Mouse (Mus musculus): Measurements from ENCODE around the gene Ctdsp2. TPM values are rescaled to one million over a fixed set of nuclear protein-coding genes. Genes with fewer than 3 reads are reported as not detected.
A peak's percentile ranks its signal among the peaks of the same experiment; 100 is the strongest.

Gene Ctdsp2
- polyA plus RNA-seq, 1 experiment from 2014 or later, result 73.1 TPM

DNA sequence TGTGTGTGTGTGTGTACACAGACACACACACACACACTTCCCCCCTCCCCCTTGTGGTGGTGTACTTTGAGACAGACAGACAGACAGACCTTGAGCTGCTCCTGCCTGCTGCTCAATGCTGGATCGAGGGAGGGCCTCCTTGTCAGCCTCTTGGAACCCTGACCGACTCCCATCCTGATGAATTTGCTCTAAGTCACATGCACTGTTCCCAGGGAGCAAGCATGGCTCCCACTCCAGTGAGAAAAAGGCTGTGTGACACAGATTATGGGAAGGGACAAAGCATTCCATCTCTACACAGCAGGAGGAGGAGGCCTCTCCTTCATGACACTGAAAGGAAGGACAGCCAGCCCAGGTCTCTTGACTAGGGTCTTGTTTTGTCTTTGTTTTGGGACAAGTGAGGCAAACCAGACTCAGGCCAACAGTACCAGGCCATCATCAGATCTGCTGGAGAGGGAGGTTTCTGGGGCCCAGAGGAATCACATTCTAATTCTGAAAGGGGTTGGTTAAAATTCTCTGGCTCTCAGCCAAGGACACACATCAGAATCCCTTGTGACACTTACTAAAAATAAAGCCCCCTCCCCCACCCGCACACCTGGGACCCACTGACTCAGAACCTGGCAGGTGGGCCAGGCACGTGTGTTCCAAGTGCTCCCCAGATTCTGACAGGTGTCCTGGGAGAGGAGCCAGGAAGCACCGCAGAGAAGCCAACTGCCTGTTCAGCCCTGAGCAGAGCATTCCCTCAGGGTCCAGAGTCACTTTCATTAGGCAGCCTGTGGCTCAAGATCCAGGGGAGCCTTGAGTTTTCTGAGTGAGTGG, 5.9 kb downstream of the Ctdsp2 start:
- Histone ChIP-seq H3K4me3 (peak overlapping the region; percentile 92; the same call in 1 of the 2 replicates), H3K9me3 (no peaks in the 10 kb centered on the region), H3K9ac (peak overlapping the region; percentile 17; the same call in 1 of the 2 replicates), H3K27me3 (no peaks in the 10 kb centered on the region), H3K27ac (peak overlapping the region; percentile 91), H3K36me3 (no peaks in the 10 kb centered on the region; the same call in 1 of the 2 replicates), H3K4me1 (peaks cover 90% of the 10 kb centered on the region), H3K4me2 (peak overlapping the region; percentile 92)
- WGBS, result 16% methylated on average over 5 of the region's 5 CpGs
- ATAC-seq (ENCODE audit: borderline replicate concordance, extremely low read depth, low FRiP score, low TSS enrichment), result no peak

- Histone ChIP-seq H3K36me3 (no peaks in the 10 kb centered on the region; the same call in 1 of the 2 replicates), H3K9me3 (no peaks in the 10 kb centered on the region), H3K27me3 (no peaks in the 10 kb centered on the region), H3K9ac (no peak overlapping the region; the same call in 1 of the 2 replicates), H3K4me2 (no peak overlapping the region), H3K4me1 (peaks cover 96% of the 10 kb centered on the region), H3K4me3 (no peak overlapping the region), H3K27ac (peak overlapping the region; percentile 91)
- ATAC-seq (ENCODE audit: borderline replicate concordance, extremely low read depth, low FRiP score, low TSS enrichment), result no peak
- 70% methylated on average over 4 of the region's 4 CpGs for WGBS
Measured at GRCm38 (mm10) chr10:126985127-126985526, 6.6 kb downstream of the Ctdsp2 start.

- H3K4me1 ChIP-seq, result peaks cover 97% of the 10 kb centered on the region
- H3K27me3 ChIP-seq, result no peaks in the 10 kb centered on the region
- no peak for ATAC-seq (ENCODE audit: borderline replicate concordance, extremely low read depth, low FRiP score, low TSS enrichment)
- no peaks in the 10 kb centered on the region; the same call in 1 of the 2 replicates for H3K36me3 ChIP-seq
- no peak overlapping the region for H3K4me3 ChIP-seq
- no peaks in the 10 kb centered on the region for H3K9me3 ChIP-seq
- H3K27ac ChIP-seq, result peak overlapping the region; percentile 91
- WGBS, result 88% methylated on average over 9 of the region's 9 CpGs
- H3K4me2 ChIP-seq, result no peak overlapping the region
- H3K9ac ChIP-seq, result no peak overlapping the region
Measured at GRCm38 (mm10) chr10:126985579-126985978, 7.1 kb downstream of the Ctdsp2 start.

GRCm38 (mm10) chr10:126986541-126986961, 8.0 kb downstream of the Ctdsp2 start:
- Histone ChIP-seq H3K27ac (peak overlapping the region; percentile 91), H3K4me1 (peaks cover 92% of the 10 kb centered on the region), H3K4me2 (peak overlapping the region; percentile 37), H3K9me3 (no peaks in the 10 kb centered on the region), H3K36me3 (peaks cover 2% of the 10 kb centered on the region), H3K9ac (no peak overlapping the region; the same call in 1 of the 2 replicates), H3K4me3 (0 out of 2 replicates have a peak overlapping the region, but pooled peaks have one; percentile 7), H3K27me3 (no peaks in the 10 kb centered on the region)
- peak; percentile 87 for ATAC-seq (ENCODE audit: borderline replicate concordance, extremely low read depth, low FRiP score, low TSS enrichment)
- WGBS, result 36% methylated on average over 4 of the region's 4 CpGs

- H3K9ac ChIP-seq, result no peak overlapping the region; the same call in 1 of the 2 replicates
- peaks cover 83% of the 10 kb centered on the region for H3K4me1 ChIP-seq
- H3K9me3 ChIP-seq, result no peaks in the 10 kb centered on the region
- H3K4me2 ChIP-seq, result peak overlapping the region; percentile 37
- no peaks in the 10 kb centered on the region for H3K27me3 ChIP-seq
- ATAC-seq (ENCODE audit: borderline replicate concordance, extremely low read depth, low FRiP score, low TSS enrichment), result no peak
- peak overlapping the region; percentile 7; the same call in 1 of the 2 replicates for H3K4me3 ChIP-seq
- H3K36me3 ChIP-seq, result peaks cover 11% of the 10 kb centered on the region
- H3K27ac ChIP-seq, result peak overlapping the region; percentile 91
- 45% methylated on average over 8 of the region's 8 CpGs for WGBS
Measured at GRCm38 (mm10) chr10:126987183-126988118, 8.9 kb downstream of the Ctdsp2 start.

- ATAC-seq (ENCODE audit: borderline replicate concordance, extremely low read depth, low FRiP score, low TSS enrichment), result no peak
- Histone ChIP-seq H3K27ac (peak overlapping the region; percentile 91; the same call in 1 of the 2 replicates), H3K4me1 (peaks cover 71% of the 10 kb centered on the region), H3K36me3 (peaks cover 23% of the 10 kb centered on the region), H3K9ac (no peak overlapping the region), H3K4me2 (no peak overlapping the region), H3K9me3 (no peaks in the 10 kb centered on the region), H3K27me3 (no peaks in the 10 kb centered on the region), H3K4me3 (no peak overlapping the region)
- WGBS, result 49% methylated on average over 5 of the region's 5 CpGs
Measured at GRCm38 (mm10) chr10:126988513-126989165, 10.1 kb downstream of the Ctdsp2 start.

GRCm38 (mm10) chr10:126990313-126991056, 12.0 kb downstream of the Ctdsp2 start:
- Histone ChIP-seq H3K27ac (peak overlapping the region; percentile 68), H3K4me3 (no peak overlapping the region), H3K9ac (no peak overlapping the region), H3K27me3 (no peaks in the 10 kb centered on the region), H3K4me1 (peaks cover 53% of the 10 kb centered on the region), H3K4me2 (0 out of 2 replicates have a peak overlapping the region, but pooled peaks have one; percentile 11), H3K9me3 (no peaks in the 10 kb centered on the region), H3K36me3 (peaks cover 42% of the 10 kb centered on the region)
- 59% methylated on average over 7 of the region's 7 CpGs for WGBS
- peak; percentile 62; the same call in 1 of the 2 replicates for ATAC-seq (ENCODE audit: borderline replicate concordance, extremely low read depth, low FRiP score, low TSS enrichment)

GRCm38 (mm10) chr10:126991676-126992075, 13.2 kb downstream of the Ctdsp2 start:
- Histone ChIP-seq H3K4me2 (no peak overlapping the region), H3K9me3 (no peaks in the 10 kb centered on the region), H3K4me1 (peaks cover 41% of the 10 kb centered on the region), H3K27me3 (no peaks in the 10 kb centered on the region), H3K9ac (no peak overlapping the region), H3K4me3 (no peak overlapping the region), H3K36me3 (peaks cover 46% of the 10 kb centered on the region), H3K27ac (no peak overlapping the region)
- ATAC-seq (ENCODE audit: borderline replicate concordance, extremely low read depth, low FRiP score, low TSS enrichment), result no peak
- 68% methylated on average over 3 of the region's 3 CpGs for WGBS

DNA sequence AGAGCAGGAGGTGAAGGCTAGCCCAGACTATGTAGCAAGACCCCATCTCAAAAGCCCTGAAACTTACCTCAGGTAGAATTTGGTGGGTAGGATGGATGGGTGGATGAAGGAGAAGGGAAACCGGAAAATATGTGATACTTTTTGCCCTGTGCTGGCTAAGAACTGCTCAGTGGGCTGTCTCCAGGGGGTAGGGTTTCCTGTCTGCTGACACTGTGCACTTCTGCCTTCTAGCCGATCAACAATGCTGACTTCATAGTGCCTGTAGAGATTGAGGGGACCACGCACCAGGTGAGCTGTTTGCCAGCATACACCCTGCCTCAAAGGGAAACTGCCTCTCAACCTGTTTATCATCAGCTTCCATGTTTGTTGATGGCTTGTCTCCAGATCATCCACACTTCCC, 15.1 kb downstream of the Ctdsp2 start:
- ATAC-seq (ENCODE audit: borderline replicate concordance, extremely low read depth, low FRiP score, low TSS enrichment), result no peak
- Histone ChIP-seq H3K9ac (no peak overlapping the region), H3K27ac (no peak overlapping the region), H3K4me3 (no peak overlapping the region), H3K4me2 (no peak overlapping the region), H3K4me1 (peaks cover 22% of the 10 kb centered on the region), H3K27me3 (no peaks in the 10 kb centered on the region), H3K36me3 (peaks cover 61% of the 10 kb centered on the region), H3K9me3 (no peaks in the 10 kb centered on the region)
- whole genome bisulfite sequencing, result 84% methylated on average over 3 of the region's 3 CpGs

DNA sequence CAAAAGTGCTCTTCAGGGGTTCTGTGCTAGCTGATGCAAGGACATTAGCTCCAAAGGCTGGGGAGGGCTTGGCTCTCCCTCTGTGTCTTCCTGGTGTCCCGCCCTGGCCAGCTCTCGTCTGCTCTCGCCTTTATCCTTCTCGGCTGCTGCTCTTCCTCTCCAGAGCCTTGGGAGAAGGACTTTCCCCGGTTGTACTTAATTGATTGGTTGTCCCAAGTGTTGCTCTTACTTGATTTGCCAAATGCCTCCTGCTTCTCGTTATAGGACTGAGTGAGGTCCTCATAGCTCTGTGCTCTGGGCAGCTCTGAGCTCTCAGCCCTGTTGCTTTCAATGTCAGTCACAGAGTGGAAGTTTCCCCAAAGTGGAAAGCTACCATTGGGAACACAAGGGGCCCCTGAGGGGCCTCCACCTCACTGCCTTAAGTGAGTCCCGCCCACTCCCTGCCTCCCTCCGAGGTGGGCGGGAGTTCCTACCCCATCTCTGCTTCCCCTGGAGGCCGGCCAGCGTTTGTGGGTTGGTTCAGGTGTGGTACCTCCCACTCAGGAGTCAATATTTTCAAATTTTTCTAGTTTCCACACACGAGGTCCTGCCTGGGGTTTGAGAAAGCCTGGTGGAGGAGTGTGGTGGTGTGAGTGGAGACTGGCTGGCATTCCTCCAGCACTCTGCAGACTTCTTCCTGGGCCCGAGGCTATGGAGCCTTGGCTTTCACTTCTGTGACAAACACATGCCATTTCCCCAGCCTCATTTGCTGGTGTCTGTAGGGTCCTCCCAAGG, 19.0 kb downstream of the Ctdsp2 start:
- no peak for ATAC-seq (ENCODE audit: borderline replicate concordance, extremely low read depth, low FRiP score, low TSS enrichment)
- peaks cover 58% of the 10 kb centered on the region for H3K36me3 ChIP-seq

More for the DNA sequence above, 19.0 kb downstream of the Ctdsp2 start:
- Histone ChIP-seq H3K4me1 (0 out of 2 replicates have a peak, but pooled peaks cover 4% of the 10 kb centered on the region), H3K27ac (no peak overlapping the region), H3K9me3 (no peaks in the 10 kb centered on the region), H3K27me3 (no peaks in the 10 kb centered on the region), H3K4me2 (no peak overlapping the region), H3K9ac (no peak overlapping the region), H3K4me3 (no peak overlapping the region)
- WGBS, result 55% methylated on average over 13 of the region's 13 CpGs

Measured in lung, embryonic 15.5 days (tissue).